Mouse (Mus musculus) MEL (cell line): Measurements from ENCODE around the gene Cby3. TPM values are rescaled to one million over a fixed set of nuclear protein-coding genes. Genes with fewer than 3 reads are reported as not detected.

ENCODE experiments used
- DNase-seq: peaks from one replicate; pipeline ENCODE4 v3.0.0; 2011; ENCODE audit warnings: low read depth, low spot score
- H3K27ac ChIP-seq: 2 replicates; pipeline ENCODE4 v1.5.1; 2012; ENCODE audit warnings: low read depth, mild to moderate bottlenecking, control low read depth, low read length, moderate library complexity; ENCODE audit not compliant: control insufficient read depth
- H3K27me3 ChIP-seq, 2 experiments: fragments of 150-350 bp in 1 of 2; sonication (generic) in 1 of 2; 2 replicates each; pipeline ENCODE4 v1.6.1; 2012; ENCODE audit warnings: low read length in 2 of 2, mild to moderate bottlenecking in 2 of 2, improper control_type of control experiment in 1 of 2, moderate library complexity in 1 of 2; ENCODE audit not compliant: insufficient read depth in 2 of 2, control insufficient read depth in 1 of 2
- H3K36me3 ChIP-seq, 2 experiments: 2 replicates each; pipeline ENCODE4 v1.6.1; 2012 to 2014; ENCODE audit warnings: low read length in 2 of 2, improper control_type of control experiment in 1 of 2, inconsistent platforms in 1 of 2, mild to moderate bottlenecking in 1 of 2; ENCODE audit not compliant: insufficient read depth in 2 of 2, control insufficient read depth in 1 of 2
- H3K4me1 ChIP-seq, 2 experiments: fragments of 150-350 bp in 1 of 2; sonication (generic) in 1 of 2; 2 replicates each; pipeline ENCODE4 v1.6.1; 2012; ENCODE audit warnings: low read length in 2 of 2, improper control_type of control experiment in 1 of 2, mild to moderate bottlenecking in 1 of 2; ENCODE audit not compliant: insufficient read depth in 2 of 2, control insufficient read depth in 1 of 2
- H3K4me3 ChIP-seq, 2 experiments: fragments of 150-350 bp in 1 of 2; sonication (generic) in 1 of 2; 2 replicates each; pipeline ENCODE4 v1.5.1; 2012; ENCODE audit warnings: low read depth in 2 of 2, low read length in 2 of 2, mild to moderate bottlenecking in 2 of 2, moderate library complexity in 2 of 2, control low read depth in 1 of 2, improper control_type of control experiment in 1 of 2; ENCODE audit not compliant: control insufficient read depth in 1 of 2, insufficient read depth in 1 of 2
- H3K79me2 ChIP-seq: 2 replicates; pipeline ENCODE4 v1.6.1; 2012; ENCODE audit warnings: mild to moderate bottlenecking, low read length, moderate library complexity; ENCODE audit not compliant: control insufficient read depth, poor library complexity, insufficient read depth
- H3K9ac ChIP-seq: 2 replicates; pipeline ENCODE4 v1.6.1; 2012; ENCODE audit warnings: low read depth, mild to moderate bottlenecking, control low read depth, low read length, moderate library complexity; ENCODE audit not compliant: control insufficient read depth, poor library complexity, severe bottlenecking
- H3K9me3 ChIP-seq: fragments of 150-350 bp; sonication (generic); replicated peaks from 2 replicates; pipeline ENCODE4 v1.6.1; 2012; ENCODE audit warnings: mild to moderate bottlenecking, low read length, improper control_type of control experiment, moderate library complexity; ENCODE audit not compliant: insufficient read depth
- BHLHE40 ChIP-seq: IDR thresholded peaks from 2 replicates; pipeline ENCODE4 v1.6.1; 2012; ENCODE audit warnings: low read depth, mild to moderate bottlenecking, inconsistent platforms, low read length, improper control_type of control experiment, borderline replicate concordance
- CHD2 ChIP-seq: IDR thresholded peaks from 2 replicates; pipeline ENCODE4 v1.6.1; 2011; ENCODE audit warnings: low read length, improper control_type of control experiment
- CTCF ChIP-seq, 3 experiments: IDR thresholded peaks in 2 of 3; conservative IDR thresholded peaks in 1 of 3; 2 replicates each; pipeline ENCODE4 v1.5.1; 2011 to 2012; ENCODE audit warnings: low read length in 3 of 3, low read depth in 2 of 3, mild to moderate bottlenecking in 2 of 3, improper control_type of control experiment in 1 of 3, inconsistent platforms in 1 of 3, mixed read lengths in 1 of 3, moderate library complexity in 1 of 3; ENCODE audit not compliant: control insufficient read depth in 1 of 3, insufficient read depth in 1 of 3, poor library complexity in 1 of 3, severe bottlenecking in 1 of 3
- E2F4 ChIP-seq: IDR thresholded peaks from 2 replicates; pipeline ENCODE4 v1.6.1; 2011; ENCODE audit warnings: low read depth, low read length, improper control_type of control experiment, borderline replicate concordance
- ELF1 ChIP-seq: IDR thresholded peaks from 2 replicates; pipeline ENCODE4 v1.6.1; 2014; ENCODE audit warnings: low read depth, mild to moderate bottlenecking, inconsistent platforms, low read length, improper control_type of control experiment, moderate library complexity
- ETS1 ChIP-seq: IDR thresholded peaks from 2 replicates; pipeline ENCODE4 v1.6.1; 2012; ENCODE audit warnings: low read depth, mild to moderate bottlenecking, inconsistent platforms, low read length, improper control_type of control experiment, moderate library complexity
- GABPA ChIP-seq: IDR thresholded peaks from 2 replicates; pipeline ENCODE4 v1.6.1; 2012; ENCODE audit warnings: low read depth, mild to moderate bottlenecking, inconsistent platforms, low read length, improper control_type of control experiment, moderate library complexity
- HCFC1 ChIP-seq: IDR thresholded peaks from 2 replicates; pipeline ENCODE4 v1.6.1; 2012; ENCODE audit warnings: low read depth, mild to moderate bottlenecking, inconsistent platforms, low read length, improper control_type of control experiment, moderate library complexity
- JUND ChIP-seq: IDR thresholded peaks from 2 replicates; pipeline ENCODE4 v1.6.1; 2011; ENCODE audit warnings: low read depth, mild to moderate bottlenecking, improper control_type of control experiment, low read length
- KAT2A ChIP-seq: conservative IDR thresholded peaks from 2 replicates; pipeline ENCODE4 v1.6.1; 2012; ENCODE audit warnings: low read depth, low read length, improper control_type of control experiment, inconsistent platforms
- MAFK ChIP-seq: IDR thresholded peaks from 2 replicates; pipeline ENCODE4 v1.6.1; 2011; ENCODE audit warnings: low read depth, mild to moderate bottlenecking, low read length, improper control_type of control experiment, borderline replicate concordance
- MAX ChIP-seq: IDR thresholded peaks from 2 replicates; pipeline ENCODE4 v1.6.1; 2011; ENCODE audit warnings: low read length, improper control_type of control experiment
- MAZ ChIP-seq: IDR thresholded peaks from 2 replicates; pipeline ENCODE4 v1.6.1; 2012; ENCODE audit warnings: low read depth, mild to moderate bottlenecking, inconsistent platforms, low read length, improper control_type of control experiment
- MEF2A ChIP-seq: IDR thresholded peaks from 2 replicates; pipeline ENCODE4 v1.6.1; 2014; ENCODE audit warnings: low read depth, mild to moderate bottlenecking, inconsistent platforms, low read length, improper control_type of control experiment; ENCODE audit not compliant: poor library complexity, insufficient replicate concordance, severe bottlenecking; ENCODE audit errors: extremely low read depth
- NRF1 ChIP-seq: IDR thresholded peaks from 2 replicates; pipeline ENCODE4 v1.6.1; 2014; ENCODE audit warnings: low read depth, mild to moderate bottlenecking, inconsistent platforms, low read length, improper control_type of control experiment, moderate library complexity; ENCODE audit not compliant: poor library complexity, insufficient read depth, severe bottlenecking
- POLR2A ChIP-seq, 2 experiments: IDR thresholded peaks; 2 replicates each; pipeline ENCODE4 v1.6.1; 2011 to 2012; ENCODE audit warnings: low read length in 2 of 2, mild to moderate bottlenecking in 2 of 2, control low read depth in 1 of 2, improper control_type of control experiment in 1 of 2, low read depth in 1 of 2, moderate library complexity in 1 of 2; ENCODE audit not compliant: control insufficient read depth in 1 of 2, insufficient read depth in 1 of 2, poor library complexity in 1 of 2
- POLR2AphosphoS2 ChIP-seq: IDR thresholded peaks from 2 replicates; pipeline ENCODE4 v1.6.1; 2011; ENCODE audit warnings: low read length, improper control_type of control experiment
- POLR2AphosphoS5 ChIP-seq: IDR thresholded peaks from 2 replicates; pipeline ENCODE4 v1.6.1; 2012; ENCODE audit warnings: low read depth, borderline replicate concordance, mild to moderate bottlenecking, inconsistent platforms, low read length, moderate library complexity, mixed read lengths
- RAD21 ChIP-seq: IDR thresholded peaks from 2 replicates; pipeline ENCODE4 v1.6.1; 2011; ENCODE audit warnings: mild to moderate bottlenecking, low read depth, low read length, improper control_type of control experiment
- RCOR1 ChIP-seq: IDR thresholded peaks from 2 replicates; pipeline ENCODE4 v1.6.1; 2012; ENCODE audit warnings: low read depth, mild to moderate bottlenecking, inconsistent platforms, low read length, improper control_type of control experiment
- SIN3A ChIP-seq: IDR thresholded peaks from 2 replicates; pipeline ENCODE4 v1.6.1; 2012; ENCODE audit warnings: low read length, improper control_type of control experiment, inconsistent platforms
- SMC3 ChIP-seq: IDR thresholded peaks from 2 replicates; pipeline ENCODE4 v1.6.1; 2011; ENCODE audit warnings: low read depth, low read length, improper control_type of control experiment
- TAL1 ChIP-seq: IDR thresholded peaks from 2 replicates; pipeline ENCODE4 v1.6.1; 2012; ENCODE audit warnings: mild to moderate bottlenecking, inconsistent platforms, low read length, moderate library complexity, mixed read lengths
- TCF12 ChIP-seq: IDR thresholded peaks from 2 replicates; pipeline ENCODE4 v1.6.1; 2014; ENCODE audit warnings: low read depth, mild to moderate bottlenecking, inconsistent platforms, low read length, improper control_type of control experiment, moderate library complexity
- UBTF ChIP-seq: IDR thresholded peaks from 2 replicates; pipeline ENCODE4 v1.6.1; 2012; ENCODE audit warnings: low read depth, mild to moderate bottlenecking, inconsistent platforms, low read length, improper control_type of control experiment, moderate library complexity, borderline replicate concordance; ENCODE audit not compliant: insufficient read depth
- USF1 ChIP-seq: IDR thresholded peaks from 2 replicates; pipeline ENCODE4 v1.6.1; 2014; ENCODE audit warnings: low read depth, mild to moderate bottlenecking, inconsistent platforms, low read length, improper control_type of control experiment, moderate library complexity
- USF2 ChIP-seq, 2 experiments: IDR thresholded peaks; 2 replicates each; pipeline ENCODE4 v1.6.1; 2011 to 2012; ENCODE audit warnings: improper control_type of control experiment in 2 of 2, low read length in 2 of 2, borderline replicate concordance in 1 of 2, inconsistent platforms in 1 of 2, low read depth in 1 of 2, mild to moderate bottlenecking in 1 of 2; ENCODE audit not compliant: insufficient read depth in 1 of 2
- ZKSCAN1 ChIP-seq: IDR thresholded peaks from 2 replicates; pipeline ENCODE4 v1.6.1; 2012; ENCODE audit warnings: low read depth, mild to moderate bottlenecking, inconsistent platforms, low read length, improper control_type of control experiment, moderate library complexity
- ZMIZ1 ChIP-seq: IDR thresholded peaks from 2 replicates; pipeline ENCODE4 v1.6.1; 2012; ENCODE audit warnings: low read depth, mild to moderate bottlenecking, inconsistent platforms, low read length, improper control_type of control experiment, moderate library complexity
- ZNF384 ChIP-seq: IDR thresholded peaks from 2 replicates; pipeline ENCODE4 v1.6.1; 2012; ENCODE audit warnings: low read depth, mild to moderate bottlenecking, inconsistent platforms, low read length, improper control_type of control experiment
- polyA plus RNA-seq, 2 experiments: library from polyadenylated mRNA; stranded (reverse) in 1 of 2; unstranded in 1 of 2; fragments of >175 nt in 1 of 2; fragments of >200 nt in 1 of 2; gene quantifications; 2 replicates each; pipeline versions ENCODE4 v1.2.1 to v1.2.4; 2012; ENCODE audit warnings: low replicate concordance in 2 of 2, low read depth in 1 of 2; ENCODE audit not compliant: insufficient read length in 2 of 2, insufficient read depth in 1 of 2, missing spikeins in 1 of 2
- total RNA-seq: library from RNA; depleted of rRNA; stranded (reverse); fragments of 300-350 nt; gene quantifications from 2 replicates; pipeline ENCODE4 v1.2.3, GENCODE M21; 2012

Cby3 gene
- total and polyA plus RNA-seq, 3 experiments: 0.23 to 0.31 TPM; not detected in 1

GRCm38 (mm10) chr11:50376911-50377891 lies 22.9 kb downstream of the Cby3 start, which contains the start of gene Hnrnph1 (continued):
- TF ChIP-seq SIN3A (peak; percentile 88), ELF1 (no peak), RAD21 (no peak), KAT2A (peak; percentile 61), CTCF (IDR thresholded peaks at IDR 0.05 in 2 of 3, conservative IDR thresholded peaks at IDR 0.05 in 1 of 3; ENCODE audit: control insufficient read depth in 1 of 3, insufficient read depth in 1 of 3, low read depth in 2 of 3, low read length in 3 of 3, poor library complexity in 1 of 3, severe bottlenecking in 1 of 3) (no peak), ZNF384 (peak; percentile 99), MEF2A (peak; percentile 65; the same call in 1 of the 2 replicates), RCOR1 (no peak), BHLHE40 (no peak), ZKSCAN1 (peak; percentile 51; the same call in 1 of the 2 replicates), HCFC1 (peak; percentile 82), MAX (peak; percentile 84), SMC3 (no peak)

DNA sequence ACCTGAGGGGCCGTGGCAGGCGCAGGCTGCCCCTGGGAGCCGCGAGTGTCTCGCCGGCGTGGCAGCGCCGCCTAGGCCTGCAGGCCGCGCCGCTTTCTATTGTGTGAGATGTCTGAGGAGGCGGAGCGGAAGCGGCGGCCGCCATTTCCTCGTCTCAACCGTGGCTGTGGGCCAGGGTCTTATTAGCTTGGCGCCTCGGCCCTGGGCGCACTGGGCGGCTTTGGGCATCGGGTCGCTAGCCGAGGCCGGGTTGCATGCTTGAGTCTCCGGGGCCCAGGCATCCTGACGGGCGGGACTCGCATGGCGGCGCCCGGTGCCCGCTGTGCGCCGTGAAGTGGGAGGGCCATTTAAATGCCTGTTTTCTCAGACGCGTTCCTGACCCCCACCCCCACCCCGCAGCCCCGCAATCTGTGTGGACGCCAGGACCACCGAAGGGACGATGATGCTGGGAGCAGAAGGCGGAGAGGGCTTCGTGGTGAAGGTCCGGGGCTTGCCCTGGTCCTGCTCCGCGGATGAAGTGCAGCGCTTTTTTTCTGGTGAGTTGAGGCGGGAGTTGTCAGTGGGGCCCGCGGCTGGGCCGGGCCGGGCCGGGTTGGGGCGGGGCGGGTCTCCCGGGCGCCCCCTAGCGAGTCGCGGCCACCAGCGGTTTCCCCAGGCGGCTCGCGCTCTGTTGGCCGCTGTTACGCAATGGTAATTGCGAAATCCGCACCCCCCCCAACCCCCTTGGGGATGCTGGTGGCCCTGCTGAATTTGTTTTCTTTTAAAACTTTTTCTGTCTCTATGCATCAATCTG lies 23.8 kb downstream of the Cby3 start:
- Histone ChIP-seq H3K27me3 (no peaks in the 10 kb centered on the region), H3K27ac (peak overlapping the region; percentile 99), H3K9ac (peak overlapping the region; percentile 98), H3K36me3 (peaks cover 37 to 45% of the 10 kb centered on the region in 2 experiments), H3K4me1 (peaks cover 0 to 15% of the 10 kb centered on the region in 2 experiments; a peak in 3 of 4 replicates), H3K9me3 (no peaks in the 10 kb centered on the region), H3K79me2 (peaks cover 31% of the 10 kb centered on the region), H3K4me3 (peak overlapping the region; percentile 62 to 93)
- peak; percentile 83 for DNase-seq
- TF ChIP-seq ZMIZ1 (no peak; the same call in 1 of the 2 replicates), POLR2AphosphoS2 (no peak; the same call in 1 of the 2 replicates), E2F4 (no peak), GABPA (no peak), ETS1 (no peak), TAL1 (no peak), POLR2A (IDR thresholded peaks at IDR 0.05; ENCODE audit: control insufficient read depth in 1 of 2, insufficient read depth in 1 of 2, low read depth in 1 of 2, low read length in 2 of 2, poor library complexity in 1 of 2) (no peak; a peak in 1 of 4 replicates), ELF1 (peak; percentile 46), KAT2A (no peak; the same call in none of the 2 replicates), UBTF (peak; percentile 94; the same call in 1 of the 2 replicates), JUND (no peak), MAFK (no peak), MAZ (peak; percentile 82; the same call in 1 of the 2 replicates), MEF2A (no peak), USF2 (IDR thresholded peaks at IDR 0.05; ENCODE audit: borderline replicate concordance in 1 of 2, insufficient read depth in 1 of 2, low read depth in 1 of 2, low read length in 2 of 2) (no peak), ZNF384 (no peak), NRF1 (0 out of 2 replicates have a peak, but pooled peaks have one; percentile 22), CHD2 (no peak), USF1 (no peak), POLR2AphosphoS5 (no peak), TCF12 (no peak)
